Mouse (Mus musculus): ENCODE results near the gene Axl. TPM values are rescaled to one million over a fixed set of nuclear protein-coding genes. Genes with fewer than 3 reads are reported as not detected.
A peak's percentile ranks its signal among the peaks of the same experiment; 100 is the strongest.

Gene Axl
- total RNA-seq, 1 experiment, result 56.5 TPM

DNA sequence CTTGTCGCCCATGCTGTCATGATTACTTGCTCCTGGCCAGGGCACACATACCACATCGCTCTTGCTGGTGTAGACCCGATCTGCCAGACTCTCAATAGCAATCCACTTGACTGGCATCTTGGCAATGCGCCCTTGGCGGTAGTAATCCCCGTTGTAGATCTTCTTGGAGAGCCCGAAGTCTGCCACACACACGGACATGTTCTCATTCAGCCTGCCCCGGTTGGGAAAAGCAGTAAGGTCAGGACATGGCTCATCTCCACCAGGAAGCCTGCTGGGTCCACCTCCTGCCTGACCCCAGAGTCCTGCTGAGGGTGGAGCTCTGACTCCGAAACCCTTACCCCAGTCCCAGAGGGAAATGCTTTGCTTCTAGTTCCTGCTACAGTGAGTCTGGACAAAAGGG, 27.2 kb downstream of the Axl start:
- H3K4me3 ChIP-seq (ENCODE audit: insufficient read depth in 1 of 2, low read depth in 1 of 2, low read length in 2 of 2, poor library complexity in 1 of 2, severe bottlenecking in 1 of 2), result no peak overlapping the region
- H3K9ac ChIP-seq (ENCODE audit: insufficient read depth, low read depth, low read length, poor library complexity, severe bottlenecking), result no peak overlapping the region
- no peak for DNase-seq (ENCODE audit: low read depth, low spot score)
- in situ Hi-C loops (cut with MboI; ENCODE audit: low sequenced_read_pairs in 2 of 2, unreplicated experiment in 2 of 2), result loop anchor here in 1 of 2 experiments (10.0 kb wide), 1 partner anchor 63 kb away; no protein-coding TSS in a partner anchor
- H3K4me1 ChIP-seq (ENCODE audit: control insufficient read depth in 2 of 2, insufficient read depth in 2 of 2, low read length in 2 of 2, poor library complexity in 1 of 2), result peaks cover 0 to 2% of the 10 kb centered on the region in 2 experiments; a peak in 2 of 4 replicates
- no peaks in the 10 kb centered on the region for H3K36me3 ChIP-seq (ENCODE audit: control insufficient read depth, insufficient read depth, low read length, poor library complexity, severe bottlenecking)
- TF ChIP-seq MAFK (IDR thresholded peaks at IDR 0.05; ENCODE audit: insufficient read depth, low read depth, low read length) (no peak), CHD2 (IDR thresholded peaks at IDR 0.05; ENCODE audit: low read depth, low read length) (no peak), ZNF384 (IDR thresholded peaks at IDR 0.05; ENCODE audit: low read depth, low read length) (no peak), ZC3H11A (IDR thresholded peaks at IDR 0.05; ENCODE audit: borderline replicate concordance, low read depth, low read length) (no peak), HCFC1 (IDR thresholded peaks at IDR 0.05; ENCODE audit: borderline replicate concordance, insufficient read depth, low read length) (no peak)
- no peak overlapping the region for H3K27ac ChIP-seq (ENCODE audit: insufficient read depth, low read depth, low read length, poor library complexity, severe bottlenecking)
- H3K9me3 ChIP-seq (ENCODE audit: control insufficient read depth, insufficient read depth, low read depth, low read length), result no peaks in the 10 kb centered on the region

DNA sequence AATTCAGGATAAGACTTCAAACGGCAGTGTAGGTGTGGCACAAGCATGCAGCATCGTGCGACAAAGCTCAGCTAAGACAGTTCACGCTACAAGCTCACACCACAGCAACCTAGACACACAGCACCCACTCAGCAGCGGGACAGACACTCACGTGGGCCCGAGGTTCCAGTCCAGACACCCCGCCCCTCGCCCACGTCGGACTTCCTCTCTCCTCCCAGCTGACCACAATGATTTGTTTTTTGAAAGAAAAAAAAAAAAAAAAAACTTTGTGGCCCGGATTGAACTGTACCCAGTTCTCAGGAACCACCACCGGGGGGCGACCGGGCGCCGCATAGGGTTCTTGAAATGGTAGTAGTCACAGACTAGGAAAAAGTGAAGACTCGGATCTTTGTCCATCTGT, 32.5 kb downstream of the Axl start:
- DNase-seq (ENCODE audit: low read depth, low spot score), result peak; percentile 78
- in situ Hi-C loops (cut with MboI; ENCODE audit: low sequenced_read_pairs in 2 of 2, unreplicated experiment in 2 of 2), result loop anchor here in 1 of 2 experiments (10.0 kb wide), 1 partner anchor 49 kb away; no protein-coding TSS in a partner anchor
- Histone ChIP-seq H3K4me1 (ENCODE audit: control insufficient read depth in 2 of 2, insufficient read depth in 2 of 2, low read length in 2 of 2, poor library complexity in 1 of 2) (peaks cover 2 to 4% of the 10 kb centered on the region in 2 experiments; a peak in 1 of 4 replicates), H3K4me3 (ENCODE audit: insufficient read depth in 1 of 2, low read depth in 1 of 2, low read length in 2 of 2, poor library complexity in 1 of 2, severe bottlenecking in 1 of 2) (peak overlapping the region; percentile 73 to 95), H3K36me3 (ENCODE audit: control insufficient read depth, insufficient read depth, low read length, poor library complexity, severe bottlenecking) (0 out of 2 replicates have a peak, but pooled peaks cover 2% of the 10 kb centered on the region), H3K27ac (ENCODE audit: insufficient read depth, low read depth, low read length, poor library complexity, severe bottlenecking) (no peak overlapping the region; the same call in 1 of the 2 replicates), H3K9me3 (ENCODE audit: control insufficient read depth, insufficient read depth, low read depth, low read length) (no peaks in the 10 kb centered on the region), H3K9ac (ENCODE audit: insufficient read depth, low read depth, low read length, poor library complexity, severe bottlenecking) (peak overlapping the region; percentile 72)
- TF ChIP-seq HCFC1 (IDR thresholded peaks at IDR 0.05; ENCODE audit: borderline replicate concordance, insufficient read depth, low read length) (no peak), MAFK (IDR thresholded peaks at IDR 0.05; ENCODE audit: insufficient read depth, low read depth, low read length) (peak; percentile 50; the same call in 1 of the 2 replicates), ZC3H11A (IDR thresholded peaks at IDR 0.05; ENCODE audit: borderline replicate concordance, low read depth, low read length) (peak; percentile 84), ZNF384 (IDR thresholded peaks at IDR 0.05; ENCODE audit: low read depth, low read length) (peak; percentile 99)

DNA sequence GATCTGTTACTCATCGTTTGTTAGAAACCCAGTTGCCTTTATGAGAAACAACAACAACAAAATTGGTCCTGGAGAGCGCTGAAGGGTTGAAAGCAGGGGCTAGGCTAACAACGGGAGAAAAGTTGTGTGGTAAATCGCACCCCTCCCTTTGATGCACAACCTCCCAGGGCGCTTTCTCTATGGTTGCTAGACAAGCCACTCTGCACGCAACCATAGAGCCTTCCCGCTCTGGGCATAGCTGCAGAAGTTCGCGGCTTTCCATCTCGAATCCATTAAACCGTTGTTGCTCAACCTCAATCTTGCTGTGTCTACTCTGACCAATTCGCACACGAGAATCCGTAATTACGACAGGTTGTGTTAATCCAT, 33.1 kb downstream of the Axl start:
- Histone ChIP-seq H3K27ac (ENCODE audit: insufficient read depth, low read depth, low read length, poor library complexity, severe bottlenecking) (peak overlapping the region; percentile 67), H3K4me1 (ENCODE audit: control insufficient read depth in 2 of 2, insufficient read depth in 2 of 2, low read length in 2 of 2, poor library complexity in 1 of 2) (peaks cover 2 to 4% of the 10 kb centered on the region in 2 experiments; a peak in 1 of 4 replicates), H3K9me3 (ENCODE audit: control insufficient read depth, insufficient read depth, low read depth, low read length) (no peaks in the 10 kb centered on the region), H3K9ac (ENCODE audit: insufficient read depth, low read depth, low read length, poor library complexity, severe bottlenecking) (peak overlapping the region; percentile 72), H3K36me3 (ENCODE audit: control insufficient read depth, insufficient read depth, low read length, poor library complexity, severe bottlenecking) (peaks cover 4% of the 10 kb centered on the region), H3K4me3 (ENCODE audit: insufficient read depth in 1 of 2, low read depth in 1 of 2, low read length in 2 of 2, poor library complexity in 1 of 2, severe bottlenecking in 1 of 2) (peak overlapping the region; percentile 73 to 95)
- DNase-seq (ENCODE audit: low read depth, low spot score), result no peak
- in situ Hi-C loops (cut with MboI; ENCODE audit: low sequenced_read_pairs in 2 of 2, unreplicated experiment in 2 of 2), result loop anchor here in 1 of 2 experiments (10.0 kb wide), 1 partner anchor 49 kb away; no protein-coding TSS in a partner anchor
- no peak for TF ChIP-seq ZNF384 (IDR thresholded peaks at IDR 0.05; ENCODE audit: low read depth, low read length)
- TF ChIP-seq ZC3H11A (IDR thresholded peaks at IDR 0.05; ENCODE audit: borderline replicate concordance, low read depth, low read length), result no peak
- TF ChIP-seq MAFK (IDR thresholded peaks at IDR 0.05; ENCODE audit: insufficient read depth, low read depth, low read length), result no peak

DNA sequence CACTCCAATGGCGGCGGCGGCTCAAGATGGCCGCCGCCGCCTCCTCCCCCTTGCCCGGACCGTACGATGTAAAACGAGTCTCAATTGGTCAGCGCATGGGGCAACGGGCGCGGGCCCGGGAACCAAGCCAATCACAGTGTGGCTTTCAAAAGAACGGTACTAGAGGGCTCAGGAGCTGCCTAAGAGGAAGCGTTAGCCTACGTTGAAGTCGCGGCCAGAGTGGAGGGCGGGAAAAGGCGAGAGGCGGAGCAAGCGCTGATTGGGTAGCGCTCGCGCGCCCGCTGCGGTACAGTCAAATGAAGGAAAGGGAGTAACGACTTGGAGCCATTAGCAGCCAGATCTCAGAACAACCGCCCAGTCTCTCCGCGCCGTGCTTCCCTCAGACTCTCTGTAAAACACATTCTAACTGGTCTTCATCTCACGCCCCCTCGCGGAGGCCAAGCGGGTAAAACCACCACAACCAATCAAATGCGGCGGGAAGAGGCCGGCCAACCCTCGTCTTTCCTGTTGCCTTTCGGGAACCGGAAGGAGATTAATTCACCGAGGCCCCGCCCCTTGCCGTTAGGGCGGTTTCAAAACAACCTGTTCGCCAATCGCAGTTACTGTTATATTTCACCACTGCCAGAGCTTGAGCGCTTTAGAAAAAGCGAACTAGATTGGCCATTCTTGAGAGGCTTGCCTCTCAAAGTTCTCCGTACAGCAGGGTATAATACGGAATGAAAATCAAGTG, 33.6 kb downstream of the Axl start, which contains the start of gene Hnrnpul1:
Gene Hnrnpul1, minus strand, starts transcription at position 20 of the 730 bp plus-strand sequence.
- DNase-seq (ENCODE audit: low read depth, low spot score), result peak; percentile 98
- H3K4me3 ChIP-seq (ENCODE audit: insufficient read depth in 1 of 2, low read depth in 1 of 2, low read length in 2 of 2, poor library complexity in 1 of 2, severe bottlenecking in 1 of 2), result peak within 1 kb of the TSS; percentile 95 to 97
- in situ Hi-C loops (cut with MboI; ENCODE audit: low sequenced_read_pairs in 2 of 2, unreplicated experiment in 2 of 2), result loop anchor here in 1 of 2 experiments (10.0 kb wide), 1 partner anchor 50 kb away; no protein-coding TSS in a partner anchor
- TF ChIP-seq ZC3H11A (IDR thresholded peaks at IDR 0.05; ENCODE audit: borderline replicate concordance, low read depth, low read length), result no peak
- TF ChIP-seq CHD2 (IDR thresholded peaks at IDR 0.05; ENCODE audit: low read depth, low read length), result peak; percentile 58; the same call in 1 of the 2 replicates
- H3K27ac ChIP-seq (ENCODE audit: insufficient read depth, low read depth, low read length, poor library complexity, severe bottlenecking), result peak within 1 kb of the TSS; percentile 92
- peaks cover 7% of the 10 kb centered on the region for H3K36me3 ChIP-seq (ENCODE audit: control insufficient read depth, insufficient read depth, low read length, poor library complexity, severe bottlenecking)
- H3K4me1 ChIP-seq (ENCODE audit: control insufficient read depth in 2 of 2, insufficient read depth in 2 of 2, low read length in 2 of 2, poor library complexity in 1 of 2), result peaks cover 2 to 4% of the 10 kb centered on the region in 2 experiments; a peak in 1 of 4 replicates
- peak within 1 kb of the TSS; percentile 100 for H3K9ac ChIP-seq (ENCODE audit: insufficient read depth, low read depth, low read length, poor library complexity, severe bottlenecking)
- H3K9me3 ChIP-seq (ENCODE audit: control insufficient read depth, insufficient read depth, low read depth, low read length), result no peaks in the 10 kb centered on the region
